Mouse (Mus musculus): ENCODE measurements around the gene Ccdc9.

DNA sequence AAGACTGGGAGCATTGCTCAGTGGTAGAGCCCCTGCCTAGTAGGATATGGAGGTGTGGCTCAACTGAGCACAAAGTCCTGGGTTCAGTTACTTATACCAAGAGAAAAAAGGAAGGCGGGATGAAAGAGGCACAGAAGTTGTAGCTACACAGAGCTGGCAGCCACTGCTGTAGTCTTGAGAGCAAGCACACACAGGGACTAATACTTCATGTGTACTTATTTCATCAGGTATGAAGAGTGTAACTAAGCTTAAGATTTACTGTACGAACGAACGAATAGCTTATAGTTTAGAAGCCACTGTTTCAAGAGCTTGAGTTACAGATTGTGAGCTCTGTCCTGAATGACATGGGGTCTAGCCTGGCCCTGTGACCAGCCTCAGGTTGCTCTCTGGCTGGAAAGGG is 32.6 kb upstream of the Ccdc9 start:
- TF ChIP-seq POLR2AphosphoS2 (IDR thresholded peaks at IDR 0.05; ENCODE audit: low read depth, low read length) (no peak), CTCF (conservative IDR thresholded peaks at IDR 0.05 in 1 of 2, IDR thresholded peaks at IDR 0.05 in 1 of 2; ENCODE audit: low read depth in 2 of 2, low read length in 2 of 2) (no peak)
